Mouse (Mus musculus): ENCODE measurements at regions not wholly inside any gene's neighbourhood (a gene's known extent, or its start where the extent isn't known, plus 50 kb on each side); places are given as distances from the start of the nearest gene placed in this dataset.

DNA sequence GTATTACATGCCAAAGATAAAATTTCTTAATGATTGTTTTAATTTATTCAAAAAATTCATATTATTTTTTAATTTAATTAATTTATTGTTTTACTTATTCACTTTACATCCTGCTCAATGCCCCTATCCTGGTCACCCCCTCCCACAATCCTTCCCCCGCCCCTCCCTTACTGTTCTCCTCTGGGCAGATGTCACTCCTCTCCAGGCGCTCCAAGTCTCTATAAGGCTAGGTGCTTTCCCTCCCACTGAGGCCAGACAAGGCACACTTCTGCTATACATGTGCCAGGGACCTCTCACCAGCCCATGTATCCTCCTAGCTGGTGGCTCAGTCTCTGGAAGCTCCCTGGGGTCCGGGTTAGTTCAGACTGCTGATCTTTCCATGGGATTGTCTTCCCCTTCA, 458.0 kb upstream of the Robo1 start:
- TF ChIP-seq POLR2A (IDR thresholded peaks at IDR 0.05; ENCODE audit: low read depth, low read length) (no peak), CTCF (conservative IDR thresholded peaks at IDR 0.05; ENCODE audit: insufficient read depth, insufficient read length, low read depth, low read length) (no peak)
